Mouse (Mus musculus): Measurements from ENCODE around the gene Rufy4.

DNA sequence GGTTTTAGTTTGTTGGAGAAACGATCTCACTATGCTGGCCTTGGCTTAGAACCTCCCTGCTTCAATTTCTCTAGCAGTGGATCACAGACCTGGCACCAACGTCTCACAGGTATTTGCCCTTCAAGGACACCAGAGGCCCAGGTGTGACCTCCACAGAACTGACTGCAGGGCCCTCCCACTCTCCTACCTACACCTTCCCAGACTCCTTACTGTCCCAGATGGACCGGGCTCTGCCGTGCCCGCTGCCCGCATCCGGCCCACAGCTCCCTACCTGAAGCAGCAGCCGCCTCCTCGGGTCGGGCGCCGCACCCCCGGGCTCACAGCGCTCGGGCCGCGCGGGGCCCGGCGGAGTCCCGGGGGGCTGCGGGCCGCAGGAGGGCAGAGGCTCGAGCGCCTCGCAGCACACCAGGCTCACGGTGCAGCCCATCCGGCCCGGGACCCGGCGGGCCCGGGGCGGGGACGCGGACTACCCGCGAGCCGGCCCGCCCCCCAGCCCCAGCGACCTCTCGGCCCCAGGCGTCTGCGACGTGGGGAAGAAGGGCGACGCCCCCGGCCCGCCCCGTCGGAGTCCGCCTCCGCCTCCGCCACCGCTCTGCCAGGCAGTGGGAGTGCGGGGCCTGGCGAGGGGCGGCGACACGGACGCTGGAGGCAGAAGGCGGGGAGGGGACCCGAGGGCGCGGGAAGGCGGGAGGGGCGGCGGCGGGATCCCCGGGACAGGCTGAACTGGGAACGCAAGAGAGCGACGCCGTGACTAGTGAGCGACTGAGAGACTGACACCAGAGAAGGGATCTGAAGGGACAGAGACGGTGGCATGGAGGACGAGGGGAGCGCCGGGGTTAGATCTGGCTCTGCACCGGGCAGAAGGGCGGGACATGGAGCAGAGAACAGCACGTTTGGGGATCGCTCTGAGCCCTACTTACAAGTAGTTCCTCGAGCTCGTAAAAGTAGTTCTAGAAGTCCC, 1.0 kb upstream of the Rufy4 start, which contains the start of gene Tns1:
- no peak for TF ChIP-seq GATA1 (IDR thresholded peaks at IDR 0.05; ENCODE audit: low read length)
- no peak for TF ChIP-seq TAL1 (IDR thresholded peaks at IDR 0.05; ENCODE audit: low read length)

Data from erythroblast, embryonic 14.5 days (primary cell).